Mouse (Mus musculus) kidney, embryonic 14.5 days (tissue): ENCODE measurements at regions not wholly inside any gene's neighbourhood (a gene's known extent, or its start where the extent isn't known, plus 50 kb on each side); places are given as distances from the start of the nearest gene placed in this dataset.

Source experiments
- ATAC-seq: fragments of 200-750 bp; cut with Nextera tagmentation; 2 replicates; pipeline ENCODE4 v1.8.0; 2017; ENCODE audit warnings: moderate number of reproducible peaks, mild to moderate bottlenecking, moderate TSS enrichment, moderate library complexity; ENCODE audit not compliant: low FRiP score, low TSS enrichment
- H3K27ac ChIP-seq: fragments of 300-500 bp; sonication (generic); 2 replicates; pipeline ENCODE4 v1.5.1; 2014; ENCODE audit warnings: low read depth, mild to moderate bottlenecking, low read length, moderate library complexity, mixed read lengths
- H3K27me3 ChIP-seq: fragments of 300-500 bp; sonication (generic); 2 replicates; pipeline ENCODE4 v1.6.1; 2014; ENCODE audit warnings: mild to moderate bottlenecking, low read length; ENCODE audit not compliant: control insufficient read depth, insufficient read depth
- H3K36me3 ChIP-seq: fragments of 300-500 bp; sonication (generic); 2 replicates; pipeline ENCODE4 v1.6.1; 2014; ENCODE audit warnings: low read length, mixed read lengths; ENCODE audit not compliant: control insufficient read depth, insufficient read depth
- H3K4me1 ChIP-seq: fragments of 300-500 bp; sonication (generic); 2 replicates; pipeline ENCODE4 v1.6.1; 2014; ENCODE audit warnings: low read length, mixed read lengths; ENCODE audit not compliant: control insufficient read depth, insufficient read depth
- H3K4me2 ChIP-seq: fragments of 300-500 bp; sonication (generic); replicated peaks from 2 replicates; pipeline ENCODE4 v1.6.1; 2014; ENCODE audit warnings: low read depth, mild to moderate bottlenecking, low read length
- H3K4me3 ChIP-seq: fragments of 300-500 bp; sonication (generic); 2 replicates; pipeline ENCODE4 v1.5.1; 2014; ENCODE audit warnings: mild to moderate bottlenecking, low read length
- H3K9ac ChIP-seq: fragments of 300-500 bp; sonication (generic); 2 replicates; pipeline ENCODE4 v1.6.1; 2014; ENCODE audit warnings: low read depth, mild to moderate bottlenecking, low read length, moderate library complexity
- H3K9me3 ChIP-seq: fragments of 300-500 bp; sonication (generic); 2 replicates; pipeline ENCODE4 v1.6.1; 2016; ENCODE audit warnings: low read length; ENCODE audit not compliant: control insufficient read depth
- WGBS: fragments of 180-500 bp; shearing (Covaris S2); extraction: QIAGEN DNeasy Blood & Tissue Kit; methylation state at CpG from one replicate; pipeline ENCODE4 v1.1.7; 2014; 5-methylcytosine and 5-hydroxymethylcytosine counted together

GRCm38 (mm10) chr14:24997786-24998509, 461.0 kb upstream of the Zmiz1 start:
- Histone ChIP-seq H3K4me2 (no peak overlapping the region), H3K36me3 (no peaks in the 10 kb centered on the region), H3K9ac (peak overlapping the region; percentile 14; the same call in 1 of the 2 replicates), H3K4me3 (no peak overlapping the region), H3K4me1 (peaks cover 22% of the 10 kb centered on the region), H3K27me3 (no peaks in the 10 kb centered on the region), H3K9me3 (no peaks in the 10 kb centered on the region), H3K27ac (peak overlapping the region; percentile 78)
- peak; percentile 85 for ATAC-seq
- 17% methylated on average over 14 of the region's 14 CpGs for WGBS

GRCm38 (mm10) chr14:24999008-24999572, 459.9 kb upstream of the Zmiz1 start:
- H3K4me1 ChIP-seq, result peaks cover 16% of the 10 kb centered on the region
- no peak overlapping the region for H3K4me3 ChIP-seq
- H3K4me2 ChIP-seq, result no peak overlapping the region
- WGBS, result 45% methylated on average over 3 of the region's 3 CpGs
- no peak overlapping the region for H3K27ac ChIP-seq
- no peaks in the 10 kb centered on the region for H3K9me3 ChIP-seq
- H3K36me3 ChIP-seq, result no peaks in the 10 kb centered on the region
- H3K9ac ChIP-seq, result no peak overlapping the region
- ATAC-seq, result no peak
- H3K27me3 ChIP-seq, result no peaks in the 10 kb centered on the region

- 53% methylated on average over 11 of the region's 11 CpGs for WGBS
These were observed 453.6 kb upstream of the Zmiz1 start for GRCm38 (mm10) chr14:25005241-25005946.

GRCm38 (mm10) chr14:25011926-25012325, 447.1 kb upstream of the Zmiz1 start:
- Histone ChIP-seq H3K27ac (no peak overlapping the region), H3K4me3 (no peak overlapping the region), H3K36me3 (no peaks in the 10 kb centered on the region), H3K9me3 (no peaks in the 10 kb centered on the region), H3K4me1 (peaks cover 17% of the 10 kb centered on the region), H3K4me2 (no peak overlapping the region), H3K27me3 (no peaks in the 10 kb centered on the region), H3K9ac (no peak overlapping the region)
- no peak for ATAC-seq
- 52% methylated on average over 3 of the region's 3 CpGs for WGBS

More at GRCm38 (mm10) chr14:25005241-25005946, 453.6 kb upstream of the Zmiz1 start:
- H3K4me1 ChIP-seq, result 0 out of 2 replicates have a peak, but pooled peaks cover 4% of the 10 kb centered on the region
- no peak for ATAC-seq
- no peak overlapping the region for H3K4me2 ChIP-seq
- no peak overlapping the region for H3K27ac ChIP-seq
- no peaks in the 10 kb centered on the region for H3K27me3 ChIP-seq
- no peaks in the 10 kb centered on the region for H3K36me3 ChIP-seq
- H3K4me3 ChIP-seq, result no peak overlapping the region
- H3K9ac ChIP-seq, result no peak overlapping the region
- H3K9me3 ChIP-seq, result no peaks in the 10 kb centered on the region

- ATAC-seq, result peak; percentile 80
- under 1% methylated on average over 8 of the region's 8 CpGs for WGBS
- Histone ChIP-seq H3K9ac (peak overlapping the region; percentile 34; the same call in 1 of the 2 replicates), H3K27me3 (no peaks in the 10 kb centered on the region), H3K27ac (peak overlapping the region; percentile 86), H3K4me1 (peaks cover 19% of the 10 kb centered on the region), H3K9me3 (no peaks in the 10 kb centered on the region), H3K4me2 (peak overlapping the region; percentile 17; the same call in 1 of the 2 replicates), H3K36me3 (no peaks in the 10 kb centered on the region), H3K4me3 (no peak overlapping the region)
These were observed 443.4 kb upstream of the Zmiz1 start for GRCm38 (mm10) chr14:25015288-25016238.

- H3K36me3 ChIP-seq, result no peaks in the 10 kb centered on the region
- no peak overlapping the region for H3K4me3 ChIP-seq
- H3K9ac ChIP-seq, result no peak overlapping the region
- no peak overlapping the region for H3K27ac ChIP-seq
- H3K27me3 ChIP-seq, result no peaks in the 10 kb centered on the region
- no peaks in the 10 kb centered on the region for H3K9me3 ChIP-seq
- H3K4me1 ChIP-seq, result peaks cover 19% of the 10 kb centered on the region
- no peak overlapping the region for H3K4me2 ChIP-seq
- WGBS, result 79% methylated on average over 5 of the region's 5 CpGs
- ATAC-seq, result no peak
These were observed 441.1 kb upstream of the Zmiz1 start for GRCm38 (mm10) chr14:25017860-25018259.

GRCm38 (mm10) chr14:25019306-25019905, 439.6 kb upstream of the Zmiz1 start:
- no peak overlapping the region for H3K4me3 ChIP-seq
- H3K9ac ChIP-seq, result no peak overlapping the region
- H3K27me3 ChIP-seq, result no peaks in the 10 kb centered on the region
- ATAC-seq, result no peak
- no peak overlapping the region for H3K27ac ChIP-seq
- no peaks in the 10 kb centered on the region for H3K9me3 ChIP-seq
- WGBS, result 64% methylated on average over 4 of the region's 4 CpGs
- no peak overlapping the region for H3K4me2 ChIP-seq
- H3K36me3 ChIP-seq, result no peaks in the 10 kb centered on the region
- H3K4me1 ChIP-seq, result peaks cover 19% of the 10 kb centered on the region
